Mouse (Mus musculus) lung, postnatal 0 days (tissue): Measurements from ENCODE around the gene Gdf1.

Experiments used
- CTCF ChIP-seq: IDR thresholded peaks from 2 replicates; pipeline ENCODE4 v1.5.1; 2016; ENCODE audit warnings: antibody characterized with exemption, mild to moderate bottlenecking
- EP300 ChIP-seq: IDR thresholded peaks from 2 replicates; pipeline ENCODE4 v1.6.1; 2016; ENCODE audit warnings: antibody characterized with exemption, mild to moderate bottlenecking, control low read depth

DNA sequence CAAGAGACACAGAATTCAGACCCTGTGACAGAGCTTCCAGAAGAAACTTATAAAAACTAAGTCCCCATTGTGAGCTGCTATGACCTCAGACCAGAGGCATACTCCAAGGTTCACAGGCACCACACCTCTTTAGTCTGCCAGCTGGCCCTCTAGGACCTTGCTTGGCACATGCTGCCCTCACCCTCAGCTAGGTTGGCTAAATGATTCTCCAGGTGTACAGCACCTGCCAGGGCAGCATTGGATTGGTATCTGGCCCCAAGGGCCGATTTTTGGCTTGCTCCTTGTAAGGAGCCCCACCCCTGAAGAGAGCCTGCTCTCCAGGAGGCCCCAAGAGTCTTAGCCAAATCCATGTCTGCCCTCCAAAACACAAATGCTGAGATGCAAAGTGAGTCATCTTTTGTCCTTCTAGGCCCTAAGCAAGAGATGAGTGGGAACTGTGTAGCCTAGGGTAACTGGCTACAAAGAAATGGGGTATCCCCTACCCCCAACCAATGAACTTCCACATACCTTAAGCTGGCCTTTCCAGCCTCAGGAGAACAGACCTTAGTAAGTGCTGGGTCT, 18.3 kb downstream of the Gdf1 start:
- TF ChIP-seq CTCF (no peak), EP300 (no peak)
